Mouse (Mus musculus) leukemia stem cell, adult 10-12 weeks (primary cell): ENCODE measurements around the gene Egflam. TPM values are rescaled to one million over a fixed set of nuclear protein-coding genes. Genes with fewer than 3 reads are reported as not detected.

Experiments used
- polyA plus RNA-seq: library from polyadenylated mRNA; stranded (reverse); fragments of >175 nt; gene quantifications from 2 replicates; pipeline ENCODE4 v1.2.3, GENCODE M21; 2012; ENCODE audit warnings: low replicate concordance

Egflam gene
- 0.05 and 0.13 TPM in 2 replicates for polyA plus RNA-seq

DNA sequence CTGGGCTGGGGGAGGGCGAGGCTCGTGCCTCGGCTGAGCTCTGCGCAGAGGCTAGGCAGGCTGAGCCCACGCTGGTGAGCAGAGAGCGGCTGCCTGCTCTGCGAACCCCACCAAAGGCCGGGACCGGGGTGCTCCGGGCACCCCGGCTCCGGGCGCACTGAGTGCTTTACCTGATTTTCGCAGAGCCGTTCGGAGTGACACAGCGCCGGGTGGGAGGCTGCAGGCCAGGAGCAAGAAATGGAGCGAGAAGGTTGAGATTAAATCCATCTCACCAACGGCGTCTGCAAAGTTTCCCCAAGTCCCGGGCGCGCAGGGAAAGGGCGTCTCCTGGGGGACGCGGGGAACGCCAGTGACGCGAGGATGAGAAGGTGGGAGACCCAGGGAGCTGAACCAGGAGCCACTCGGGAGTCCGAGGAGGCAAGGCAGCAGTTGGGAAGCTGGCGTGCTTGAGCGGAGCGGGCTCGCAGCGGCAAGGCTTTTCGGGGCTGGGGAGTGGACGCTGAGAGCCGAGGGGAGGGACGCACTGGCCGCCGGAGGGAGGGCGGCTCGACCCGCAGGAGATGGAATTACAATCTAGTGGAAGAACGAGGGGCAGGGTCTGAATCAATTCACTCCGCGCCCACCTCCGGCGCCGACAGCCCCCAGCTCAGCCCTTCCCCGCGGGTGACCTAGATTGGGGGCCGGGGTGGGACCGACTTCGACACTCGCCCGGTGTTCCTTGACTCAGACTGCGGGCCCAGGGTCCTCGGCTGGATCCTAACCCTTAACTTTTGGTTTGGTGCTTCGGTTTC, at the start of gene Egflam:
Gene Egflam, minus strand, starts transcription at position 578 of the 791 bp plus-strand sequence.

